Mouse (Mus musculus): ENCODE data around the gene Zfp583. TPM values are rescaled to one million over a fixed set of nuclear protein-coding genes. Genes with fewer than 3 reads are reported as not detected.

Gene Zfp583
- polyA plus RNA-seq, 2 experiments from 2014 or later, result 0.94 to 1.4 TPM

GRCm38 (mm10) chr7:6285842-6286705 is 45.0 kb downstream of the Zfp583 start, which contains the start of gene Zfp667:
Gene Zfp667, plus strand, starts transcription at chr7:6286579.
- ATAC-seq, result peak; percentile 70

- no peak for ATAC-seq
Measured at GRCm38 (mm10) chr7:6285366-6285765, 45.7 kb downstream of the Zfp583 start.

DNA sequence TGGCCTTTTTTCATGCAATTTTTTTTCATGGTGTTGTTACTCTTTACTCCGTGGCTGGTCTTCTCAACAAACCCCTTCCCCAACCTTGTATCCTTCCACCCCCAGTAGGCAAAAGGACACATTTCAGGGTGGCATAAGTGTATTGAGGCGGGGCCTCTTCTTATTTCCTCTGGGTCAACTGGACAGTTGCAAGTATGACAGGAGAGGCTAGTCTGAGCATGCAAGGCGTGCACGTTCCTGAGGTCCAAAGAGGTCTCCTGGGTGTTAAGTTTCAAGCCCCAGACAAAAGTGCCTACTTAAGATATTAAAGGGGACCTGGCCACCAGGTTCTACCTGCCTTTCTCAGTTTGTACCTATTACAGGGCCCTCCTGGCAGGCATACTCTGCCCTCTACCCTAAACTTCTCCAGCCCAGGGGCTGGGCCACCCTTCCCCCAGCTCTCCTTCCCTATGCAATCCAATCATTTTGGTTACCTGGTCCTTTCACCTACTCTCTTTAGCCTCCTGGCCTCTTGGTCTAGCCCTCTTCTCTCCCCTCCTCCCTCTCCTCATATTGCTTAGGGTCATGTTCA is 46.6 kb downstream of the Zfp583 start:
- ATAC-seq, result no peak

GRCm38 (mm10) chr7:6283451-6284075 is 47.5 kb downstream of the Zfp583 start:
- ATAC-seq, result peak; percentile 63

DNA sequence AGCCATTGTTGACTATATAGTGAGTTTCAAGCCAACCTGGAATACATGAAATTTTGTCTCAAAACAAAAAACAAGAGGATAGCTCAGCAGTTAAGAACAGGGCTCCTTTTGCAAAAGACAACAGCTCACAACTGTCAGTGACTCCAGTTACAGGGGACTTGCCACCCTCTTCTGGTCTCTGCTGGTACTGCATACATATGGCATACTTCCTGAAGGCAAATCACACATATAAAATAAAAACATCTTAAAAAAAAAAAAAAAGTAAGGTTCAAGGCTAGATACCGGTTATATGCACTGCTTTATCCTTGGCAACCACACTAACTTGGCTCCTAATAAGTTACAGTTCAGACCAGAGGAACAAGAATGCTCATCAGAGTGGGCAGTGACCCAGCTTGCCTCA is 48.3 kb downstream of the Zfp583 start:
- ATAC-seq, result peak; percentile 52

DNA sequence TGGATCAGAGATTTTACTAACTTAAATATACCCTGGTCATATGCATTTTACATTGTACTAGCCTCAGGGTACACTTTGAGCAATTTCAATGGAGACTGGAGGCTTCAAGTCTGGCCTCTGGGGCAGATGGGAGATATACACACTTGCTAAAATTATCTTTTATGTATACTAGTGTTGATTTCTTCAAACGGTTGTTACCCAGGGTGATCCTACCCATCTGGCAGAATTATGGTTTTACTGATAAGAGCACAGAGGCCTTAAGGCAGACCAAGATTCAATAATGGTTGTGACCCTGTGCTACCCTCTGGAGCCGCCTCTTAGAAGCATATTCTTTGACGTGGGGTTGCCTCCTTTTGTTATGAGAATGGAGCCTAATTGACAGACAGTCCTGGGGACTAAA is 53.2 kb downstream of the Zfp583 start:
- ATAC-seq, result no peak

DNA sequence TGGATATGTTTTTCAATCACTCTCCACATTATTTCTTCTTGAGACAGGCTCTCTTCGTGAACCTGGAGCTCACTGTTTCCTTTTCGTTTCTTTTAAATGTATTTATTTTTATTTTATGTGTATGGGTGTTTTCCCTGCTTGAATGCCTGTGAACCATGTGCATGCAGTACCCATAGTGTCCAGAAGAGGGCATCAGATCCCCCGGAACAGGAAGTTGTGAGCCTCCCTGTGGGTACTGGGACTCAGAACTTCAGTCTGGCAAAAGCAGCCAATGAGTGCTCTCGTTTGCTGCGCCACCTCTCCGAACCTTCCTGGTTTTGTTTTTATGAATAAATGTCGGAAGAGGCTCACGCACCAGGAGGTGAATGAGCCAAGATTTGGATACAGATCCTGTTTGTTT is 65.4 kb downstream of the Zfp583 start:
- ATAC-seq, result peak; percentile 49

Other genes with a start within 250 kb of the Zfp583 start
- gene Zfp787, start 175.3 kb downstream of the Zfp583 start, polyA plus RNA-seq (2017; shearing (Covaris generic)), result 1 to 10 TPM; 6.7 to 6.9 TPM
- 10 to 100 TPM in 1 of 2 experiments, 1 to 10 TPM in 1; 5.6 to 10.6 TPM for gene Zfp444, start 159.1 kb downstream of the Zfp583 start, polyA plus RNA-seq (2017; shearing (Covaris generic))
- not detected for gene Galp, start 134.2 kb downstream of the Zfp583 start, polyA plus RNA-seq (2017; shearing (Covaris generic))
- not detected for gene Zscan5b, start 109.0 kb downstream of the Zfp583 start, polyA plus RNA-seq (2017; shearing (Covaris generic))
- gene Epp13, start 78.6 kb downstream of the Zfp583 start, polyA plus RNA-seq (2017; shearing (Covaris generic)), result not detected
- gene Zfp667, start 44.7 kb downstream of the Zfp583 start, polyA plus RNA-seq (2017; shearing (Covaris generic)), result 1 to 10 TPM; 6.4 to 7.6 TPM
- under 1 TPM; 0.11 to 0.39 TPM for gene Gm3854, start 12.5 kb upstream of the Zfp583 start, polyA plus RNA-seq (2017; shearing (Covaris generic))
- 1 to 10 TPM; 4.0 to 5.1 TPM for gene Zfp78, start 32.0 kb upstream of the Zfp583 start, polyA plus RNA-seq (2017; shearing (Covaris generic))
- 1 to 10 TPM; 4.0 to 5.5 TPM for gene Zfp28, start 52.0 kb upstream of the Zfp583 start, polyA plus RNA-seq (2017; shearing (Covaris generic))
- not detected for gene Smim17, start 67.4 kb upstream of the Zfp583 start, polyA plus RNA-seq (2017; shearing (Covaris generic))
- gene Gm20715, start 79.0 kb upstream of the Zfp583 start, polyA plus RNA-seq (2017; shearing (Covaris generic)), result not detected
- gene Olfr1344, start 107.4 kb upstream of the Zfp583 start, polyA plus RNA-seq (2017; shearing (Covaris generic)), result not detected
- gene Olfr1336, start 124.9 kb upstream of the Zfp583 start, polyA plus RNA-seq (2017; shearing (Covaris generic)), result under 1 TPM in 1 of 2 experiments, not detected in 1; 0.05 TPM
- gene Olfr1346, start 135.8 kb upstream of the Zfp583 start, polyA plus RNA-seq (2017; shearing (Covaris generic)), result not detected
- not detected for gene Olfr5, start 155.7 kb upstream of the Zfp583 start, polyA plus RNA-seq (2017; shearing (Covaris generic))
- not detected for gene Olfr1347, start 168.5 kb upstream of the Zfp583 start, polyA plus RNA-seq (2017; shearing (Covaris generic))
- gene Olfr1348, start 177.5 kb upstream of the Zfp583 start, polyA plus RNA-seq (2017; shearing (Covaris generic)), result not detected
- under 1 TPM in 1 of 2 experiments, not detected in 1; 0.09 TPM for gene Olfr1349, start 191.7 kb upstream of the Zfp583 start, polyA plus RNA-seq (2017; shearing (Covaris generic))
- gene Olfr1350, start 233.6 kb upstream of the Zfp583 start, polyA plus RNA-seq (2017; shearing (Covaris generic)), result not detected

Measured in CD4-positive, CD25-positive, alpha-beta regulatory T cell, adult 4 months (primary cell).